Mouse (Mus musculus) pancreas, adult 10 weeks (tissue): Measurements from ENCODE around the gene Kif27. TPM values are rescaled to one million over a fixed set of nuclear protein-coding genes. Genes with fewer than 3 reads are reported as not detected.

Source experiments
- polyA plus RNA-seq: library from polyadenylated mRNA; stranded (reverse); fragments of 350-450 nt; fragmentation: Illumina TruSeq; extraction: RNeasy Lipid Tissue Mini Kit (QIAGEN cat#74804); gene quantifications from one replicate; pipeline ENCODE4 v1.2.3, GENCODE M21; 2015; ENCODE audit warnings: low read depth, low replicate concordance; ENCODE audit not compliant: insufficient read depth

The Kif27 gene
- polyA plus RNA-seq: 0.46 TPM

DNA sequence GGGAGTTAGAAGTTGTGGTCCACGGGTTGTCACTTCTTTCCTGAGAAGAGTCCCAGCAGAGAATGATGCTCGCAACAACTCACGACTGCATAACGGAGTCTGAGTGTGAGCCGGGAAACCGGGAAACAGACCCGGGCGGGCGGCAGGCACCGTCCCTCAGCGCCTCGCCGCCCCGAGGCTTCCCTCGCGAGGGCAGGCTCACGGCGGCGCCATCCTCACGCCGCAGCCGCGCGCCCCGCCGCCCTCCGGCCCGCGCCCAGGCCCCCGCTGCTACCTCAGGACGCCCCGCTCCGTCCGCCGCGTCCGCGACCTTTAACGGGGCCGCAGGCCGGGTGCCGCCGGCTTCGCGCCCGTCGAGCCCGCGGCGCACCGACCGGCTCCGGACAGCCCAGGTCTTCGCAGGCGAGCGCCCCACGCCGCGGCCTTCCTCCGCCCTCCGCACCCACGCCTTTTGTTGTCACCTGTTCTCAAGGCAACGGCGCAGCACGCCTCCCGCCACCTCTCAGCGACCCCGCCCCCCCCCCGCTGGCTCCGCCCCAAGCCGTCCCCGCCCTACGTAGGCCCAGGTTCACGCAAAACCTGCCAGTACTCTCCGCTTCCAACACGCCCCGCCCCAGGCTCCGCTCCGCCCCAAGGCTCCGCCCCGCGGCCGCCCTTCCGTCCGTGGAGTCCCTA lies at the start of gene Kif27:
Gene Kif27, minus strand, starts transcription at position 494 of the 675 bp plus-strand sequence.

GRCm38 (mm10) chr13:58403243-58403642 lies 44.3 kb upstream of the Kif27 start, which contains the start of gene Hnrnpk:
Gene Hnrnpk, minus strand, starts transcription at chr13:58403343.

DNA sequence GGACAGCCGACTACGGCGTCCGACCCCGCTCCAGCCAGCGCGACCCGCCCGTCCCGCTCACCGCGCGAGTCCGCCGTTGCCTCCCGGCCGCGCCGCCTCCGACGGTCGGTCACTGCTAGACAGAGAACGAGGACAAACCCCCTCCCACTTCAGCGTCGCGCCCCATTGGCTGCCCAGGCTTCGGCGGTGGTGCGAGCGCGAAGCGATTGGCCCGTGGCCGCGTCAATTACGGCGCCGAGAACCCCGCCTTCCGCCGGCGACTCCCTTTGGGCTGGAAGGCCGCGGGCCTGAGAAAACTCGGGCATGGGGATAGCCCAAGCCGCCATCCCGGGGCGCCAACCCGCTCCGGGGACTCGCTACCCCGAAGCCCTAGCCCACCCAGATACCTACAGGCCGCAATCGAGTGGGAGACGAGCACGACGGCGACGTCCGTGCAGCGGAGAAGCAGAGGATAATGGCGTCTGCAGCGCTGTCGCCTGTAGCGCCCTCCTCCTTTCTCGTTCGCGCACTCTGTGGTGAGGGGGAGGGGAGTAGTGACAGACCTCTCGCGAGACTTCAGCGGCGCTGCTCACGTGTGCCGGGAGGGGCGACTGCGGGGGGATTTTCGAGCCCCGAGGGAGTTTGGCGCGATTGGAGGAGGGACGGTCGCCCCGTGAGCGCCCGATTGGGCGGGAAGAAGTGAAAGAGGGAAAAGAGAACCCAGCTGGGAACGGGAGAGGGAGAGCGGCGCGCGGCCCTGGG lies 43.3 kb upstream of the Kif27 start, which contains the start of gene Rmi1:
Gene Rmi1, plus strand, starts transcription at position 246 of the 741 bp plus-strand sequence.

GRCm38 (mm10) chr13:58384779-58385546 lies 26.0 kb upstream of the Kif27 start, which contains the start of gene 2210016F16Rik:
Gene 2210016F16Rik, minus strand, starts transcription at chr13:58385225.

GRCm38 (mm10) chr13:58275599-58275998 lies 83.3 kb downstream of the Kif27 start, which contains the start of gene Gkap1:
Gene Gkap1, minus strand, starts transcription at chr13:58275699.

Other genes starting within 250 kb of the Kif27 start
- gene Klhl3, start 245.5 kb downstream of the Kif27 start, polyA plus RNA-seq: 1.7 TPM
- 11.9 TPM for gene Hnrnpa0, start 230.6 kb downstream of the Kif27 start, polyA plus RNA-seq
- 12.2 TPM for gene Idnk, start 201.5 kb downstream of the Kif27 start, polyA plus RNA-seq
- 12.5 TPM for gene Ubqln1, start 143.5 kb downstream of the Kif27 start, polyA plus RNA-seq
- gene Gkap1, start 83.4 kb downstream of the Kif27 start, polyA plus RNA-seq: 4.9 TPM
- gene 2210016F16Rik, start 26.1 kb upstream of the Kif27 start, polyA plus RNA-seq: 3.8 TPM
- 6.7 TPM for gene Rmi1, start 43.1 kb upstream of the Kif27 start, polyA plus RNA-seq
- gene Hnrnpk, start 44.2 kb upstream of the Kif27 start, polyA plus RNA-seq: 107 TPM